Mouse (Mus musculus) brain, embryonic 14.5 days (tissue): ENCODE data around the gene Gmfb.

Source experiments
- CTCF ChIP-seq: fragments of 200-500 bp; IDR thresholded peaks from 2 replicates; pipeline ENCODE4 v1.5.1; 2012; ENCODE audit warnings: inconsistent platforms, mild to moderate bottlenecking, moderate library complexity, borderline replicate concordance; ENCODE audit not compliant: insufficient read depth, insufficient read length; ENCODE audit errors: extremely low read depth
- POLR2A ChIP-seq: fragments of 200-500 bp; IDR thresholded peaks from 2 replicates; pipeline ENCODE4 v1.6.1; 2012; ENCODE audit warnings: mild to moderate bottlenecking, inconsistent platforms, borderline replicate concordance; ENCODE audit not compliant: poor library complexity, insufficient read depth, insufficient read length, severe bottlenecking; ENCODE audit errors: extremely low read depth

DNA sequence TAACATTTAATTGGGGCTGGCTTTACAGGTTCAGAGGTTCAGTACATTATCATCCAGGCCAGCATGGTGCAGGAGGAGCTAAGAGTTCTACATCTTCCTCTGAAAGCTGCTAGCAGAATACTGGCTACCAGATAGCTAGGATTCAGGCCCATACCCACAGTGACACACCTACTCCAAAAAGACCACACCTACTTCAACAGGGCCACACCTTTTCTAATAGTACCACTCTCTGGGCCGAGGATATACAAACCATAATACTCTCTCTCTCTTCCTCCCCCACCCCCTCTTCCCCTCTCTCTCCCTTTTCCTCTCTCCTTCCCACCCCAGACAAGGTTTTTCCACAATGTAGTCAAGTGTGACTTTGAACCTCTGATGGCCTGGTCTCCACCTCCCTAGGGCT is 5.4 kb upstream of the Gmfb start:
- TF ChIP-seq CTCF: no peak
- no peak for TF ChIP-seq POLR2A
